ENCODE assay signal across 8 mouse cellular contexts in genomic region chr15:100421059-100421757, GRCm38 (mm10). TPM values are rescaled to one million over a fixed set of nuclear protein-coding genes. Genes with fewer than 3 reads are reported as not detected.
DNase-seq lines count a peak whose midpoint lies in the region; ATAC-seq lines count a peak whose summit lies in the region.

No protein-coding gene starts in this region.

- peaks cover 5% of the 10 kb centered on the region; the same call in 1 of the 2 replicates for H3K9me3 ChIP-seq in megakaryocyte, embryonic 14.5 days

- peaks cover 6% of the 10 kb centered on the region for H3K36me3 ChIP-seq in megakaryocyte, embryonic 14.5 days (replicated peaks; ENCODE audit: low read length)

- peak overlapping the region; percentile 83 for H3K4me3 ChIP-seq in megakaryocyte, embryonic 14.5 days (replicated peaks)

- H3K4me1 ChIP-seq in megakaryocyte, embryonic 14.5 days, result peaks cover 71% of the 10 kb centered on the region

- ATAC-seq in megakaryocyte, adult 5-6 weeks (ENCODE audit: poor library complexity, severe bottlenecking), result no peak

- peak; percentile 78 for DNase-seq in fibroblast of lung, adult 2 months (ENCODE audit: low read depth)
- DNase-seq in induced T-regulatory cell, adult 2 months (ENCODE audit: low read depth), result peak; percentile 50
- DNase-seq in monocyte, adult 2 months (ENCODE audit: low read depth in 1 of 2, low spot score in 2 of 2), result peak; percentile 13 to 32
- no peak for DNase-seq in embryo, embryonic 10.5 days (ENCODE audit: low spot score)
- DNase-seq in gastrocnemius, postnatal 4 days (ENCODE audit: low spot score in 2 of 2), result no peak
- DNase-seq in natural killer cell, adult 2 months (ENCODE audit: low spot score in 2 of 2), result no peak

- H3K27me3 ChIP-seq in megakaryocyte, embryonic 14.5 days (replicated peaks), result peaks cover 25% of the 10 kb centered on the region

RNA-seq across cellular contexts. Expression of gene Gm5475, which starts 0.7 kb away (rescaled TPM):
- not detected in 2 replicates for polyA plus RNA-seq in megakaryocyte, embryonic 14.5 days (2012; ENCODE audit: insufficient read depth, low replicate concordance)
- not detected in 2 replicates for total RNA-seq in megakaryocyte, adult 5-6 weeks (2015)
- total RNA-seq in megakaryocyte, adult 5-6 weeks (2017), result not detected in 2 replicates
- not detected for total RNA-seq in gastrocnemius, postnatal 4 days (2021)

RNA-seq across cellular contexts. Expression of gene Slc11a2, which starts 3.7 kb away (rescaled TPM):
- polyA plus RNA-seq in megakaryocyte, embryonic 14.5 days (2012; ENCODE audit: insufficient read depth, low replicate concordance), result 0.62 TPM in 1 of 2 replicates, not detected in the other
- 5.0 and 5.3 TPM in 2 replicates for total RNA-seq in megakaryocyte, adult 5-6 weeks (2015)
- total RNA-seq in megakaryocyte, adult 5-6 weeks (2017), result 3.1 and 6.0 TPM in 2 replicates
- total RNA-seq in gastrocnemius, postnatal 4 days (2021), result 10 to 100 TPM; 28.0 to 28.6 TPM

RNA-seq across cellular contexts. Expression of gene Letmd1, which starts 47.6 kb away (rescaled TPM):
- polyA plus RNA-seq in megakaryocyte, embryonic 14.5 days (2012; ENCODE audit: insufficient read depth, low replicate concordance), result 21.1 and 42.7 TPM in 2 replicates
- total RNA-seq in megakaryocyte, adult 5-6 weeks (2015), result 15.2 and 17.2 TPM in 2 replicates
- total RNA-seq in megakaryocyte, adult 5-6 weeks (2017), result 8.8 and 15.5 TPM in 2 replicates
- 10 to 100 TPM; 20.9 to 24.1 TPM for total RNA-seq in gastrocnemius, postnatal 4 days (2021)

RNA-seq across cellular contexts. Expression of gene Higd1c, which starts 56.9 kb away (rescaled TPM):
- polyA plus RNA-seq in megakaryocyte, embryonic 14.5 days (2012; ENCODE audit: insufficient read depth, low replicate concordance), result not detected in 2 replicates
- total RNA-seq in megakaryocyte, adult 5-6 weeks (2015), result not detected in 2 replicates
- total RNA-seq in megakaryocyte, adult 5-6 weeks (2017), result not detected in 2 replicates
- total RNA-seq in gastrocnemius, postnatal 4 days (2021), result not detected

Comparison
In these comparisons a context has a peak if more than half of its experiments do, and no peak if none do; other contexts are left out.
1. DNase-seq: peak in fibroblast of lung, adult 2 months (single experiment), induced T-regulatory cell, adult 2 months (single experiment) and monocyte, adult 2 months (2 of 2); none in embryo, embryonic 10.5 days (single experiment), gastrocnemius, postnatal 4 days (0 of 2) and natural killer cell, adult 2 months (0 of 2).
2. RNA of gene Slc11a2, which starts 3.7 kb away (total RNA-seq): 28.0 to 28.6 TPM in gastrocnemius, postnatal 4 days; 3.1 to 6.0 TPM in megakaryocyte, adult 5-6 weeks; every median in the first group is over 4 times any median in the second.